Mouse (Mus musculus): ENCODE measurements around the gene Lsamp.

DNA sequence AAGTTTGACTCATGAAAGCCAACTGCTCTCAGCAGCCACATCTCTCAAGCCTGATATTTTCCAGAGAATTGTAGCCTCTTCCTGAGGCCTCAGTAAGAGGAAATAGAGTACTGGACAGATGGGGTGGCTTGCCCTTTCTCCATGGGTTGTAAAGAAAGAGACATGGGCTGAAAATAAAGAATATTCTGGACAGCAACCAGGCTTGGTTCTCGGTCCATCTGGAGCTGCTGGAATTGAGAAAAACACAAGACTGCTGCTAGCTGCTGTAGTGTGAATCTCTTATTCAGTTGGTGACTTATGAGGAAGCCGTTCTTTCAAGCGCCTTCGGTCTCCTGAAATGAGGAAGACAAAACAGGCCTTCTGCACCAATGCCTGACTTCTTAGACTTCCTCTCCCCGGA, 1954.1 kb downstream of the Lsamp start:
- no peak for TF ChIP-seq POLR2A (IDR thresholded peaks at IDR 0.05; ENCODE audit: extremely low read depth, insufficient read depth, low read length)
- TF ChIP-seq CTCF (IDR thresholded peaks at IDR 0.05; ENCODE audit: low read depth, low read length) = no peak
